Mouse (Mus musculus) CD4-positive, CD25-positive, alpha-beta regulatory T cell, adult 2 months (primary cell): Measurements from ENCODE around the gene Coasy.

ENCODE experiments used
- DNase-seq: peaks from one replicate; pipeline ENCODE4 v3.0.0-alpha.2; 2012; ENCODE audit warnings: low read depth, low spot score

Gene Coasy

DNA sequence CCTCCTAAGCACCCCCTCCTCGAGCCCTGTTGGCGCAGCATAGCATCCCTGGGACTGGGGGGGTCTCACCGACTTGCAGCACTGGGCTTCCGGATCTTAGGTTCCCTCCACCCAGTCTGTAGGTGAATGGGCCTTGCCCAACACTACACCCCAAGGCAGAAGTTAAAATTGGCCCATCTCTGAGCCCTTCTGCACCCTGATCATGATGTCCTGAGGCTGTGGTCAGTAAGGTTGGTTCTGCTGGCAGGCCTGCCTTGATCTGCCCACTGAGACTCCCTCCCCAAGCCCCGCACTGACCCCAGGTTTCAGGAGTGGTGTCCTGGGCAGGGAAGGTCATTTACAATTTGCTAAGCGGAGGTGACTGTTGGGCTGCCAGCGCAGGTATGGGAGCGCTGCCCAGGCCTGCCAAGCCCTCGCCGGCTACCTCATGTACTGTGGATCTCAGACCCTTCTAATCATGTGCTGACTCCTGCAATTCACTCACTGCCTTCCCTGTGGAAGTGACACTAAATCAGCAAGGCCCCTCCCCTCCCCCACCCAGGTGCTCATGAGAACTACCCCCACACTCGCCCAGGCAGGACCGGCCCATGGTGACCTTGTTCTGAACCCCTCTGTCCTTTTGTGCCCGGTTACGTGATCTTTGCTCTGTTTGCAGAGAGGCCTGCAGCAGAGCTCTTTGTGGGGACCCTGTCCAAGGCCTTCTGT is 19.2 kb upstream of the Coasy start:
- no peak for DNase-seq

DNA sequence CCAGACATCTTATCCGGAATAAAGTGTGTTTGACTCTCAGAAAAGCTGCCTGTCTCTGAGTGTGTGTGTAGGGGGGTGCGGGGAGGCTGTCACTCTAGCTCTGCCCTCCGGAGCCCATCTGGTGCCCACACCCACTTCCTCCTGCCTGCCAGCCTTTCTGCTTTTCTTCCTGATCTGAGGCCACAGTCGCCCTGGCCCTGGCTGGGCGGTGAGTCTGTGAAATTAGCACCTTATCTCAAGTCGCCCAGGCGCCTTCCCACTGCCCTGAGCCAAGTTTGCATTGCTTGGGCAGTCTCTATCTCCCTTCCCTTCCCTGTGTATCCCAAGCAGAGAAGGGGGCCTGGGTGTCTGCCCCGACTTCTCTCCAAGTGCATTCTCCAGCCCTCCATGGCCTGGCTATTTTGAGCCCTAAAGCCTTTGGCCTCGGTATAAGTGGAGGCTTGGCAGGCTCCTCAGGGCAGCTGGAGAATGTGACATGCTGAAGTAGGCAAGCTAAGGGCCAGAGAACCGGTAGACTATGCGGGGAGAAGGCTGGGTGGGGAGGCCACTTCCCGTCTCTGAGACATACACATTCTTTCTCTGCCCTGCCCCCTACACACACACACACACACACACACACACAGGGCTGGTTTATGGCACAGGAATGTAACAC is 18.6 kb upstream of the Coasy start:
- peak; percentile 76 for DNase-seq

DNA sequence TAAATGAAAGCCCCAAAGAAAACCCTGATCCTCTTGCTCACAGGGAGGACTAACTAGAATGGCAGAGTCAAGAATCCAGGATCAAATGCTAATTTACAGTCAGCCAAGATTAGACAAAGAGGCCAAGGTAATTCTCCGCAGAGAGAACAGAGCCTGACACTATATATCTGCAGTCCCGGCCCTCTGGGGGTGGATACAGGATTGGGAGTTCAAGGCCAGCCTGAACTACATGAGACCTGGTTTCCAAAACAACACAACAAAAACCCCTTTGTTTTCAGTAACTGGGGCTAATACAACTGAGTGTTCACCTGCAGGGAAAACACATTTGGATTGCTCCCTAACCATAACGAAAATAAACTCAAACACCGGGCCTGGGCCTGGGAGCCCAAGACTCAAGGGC is 17.9 kb upstream of the Coasy start:
- no peak for DNase-seq

DNA sequence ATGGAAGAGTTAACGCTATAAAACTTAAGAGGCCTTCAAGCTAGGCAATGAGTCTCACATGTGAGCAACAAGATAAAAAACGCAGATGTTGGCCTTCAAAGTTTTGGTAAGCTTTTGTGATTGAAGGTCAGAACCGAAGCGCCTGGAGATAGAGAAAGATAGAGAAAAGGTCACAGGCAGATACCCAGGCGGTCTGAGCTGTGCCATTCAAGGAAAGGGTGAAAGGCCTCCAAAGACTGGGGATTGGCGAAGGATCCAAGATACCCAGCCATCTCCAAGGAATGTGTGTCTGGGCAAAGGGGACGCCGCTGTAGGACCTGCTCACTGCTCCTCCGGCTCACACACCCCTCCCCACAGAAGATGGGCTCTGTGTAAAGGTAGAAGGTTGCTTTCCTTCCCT is 17.4 kb upstream of the Coasy start:
- DNase-seq: no peak

DNA sequence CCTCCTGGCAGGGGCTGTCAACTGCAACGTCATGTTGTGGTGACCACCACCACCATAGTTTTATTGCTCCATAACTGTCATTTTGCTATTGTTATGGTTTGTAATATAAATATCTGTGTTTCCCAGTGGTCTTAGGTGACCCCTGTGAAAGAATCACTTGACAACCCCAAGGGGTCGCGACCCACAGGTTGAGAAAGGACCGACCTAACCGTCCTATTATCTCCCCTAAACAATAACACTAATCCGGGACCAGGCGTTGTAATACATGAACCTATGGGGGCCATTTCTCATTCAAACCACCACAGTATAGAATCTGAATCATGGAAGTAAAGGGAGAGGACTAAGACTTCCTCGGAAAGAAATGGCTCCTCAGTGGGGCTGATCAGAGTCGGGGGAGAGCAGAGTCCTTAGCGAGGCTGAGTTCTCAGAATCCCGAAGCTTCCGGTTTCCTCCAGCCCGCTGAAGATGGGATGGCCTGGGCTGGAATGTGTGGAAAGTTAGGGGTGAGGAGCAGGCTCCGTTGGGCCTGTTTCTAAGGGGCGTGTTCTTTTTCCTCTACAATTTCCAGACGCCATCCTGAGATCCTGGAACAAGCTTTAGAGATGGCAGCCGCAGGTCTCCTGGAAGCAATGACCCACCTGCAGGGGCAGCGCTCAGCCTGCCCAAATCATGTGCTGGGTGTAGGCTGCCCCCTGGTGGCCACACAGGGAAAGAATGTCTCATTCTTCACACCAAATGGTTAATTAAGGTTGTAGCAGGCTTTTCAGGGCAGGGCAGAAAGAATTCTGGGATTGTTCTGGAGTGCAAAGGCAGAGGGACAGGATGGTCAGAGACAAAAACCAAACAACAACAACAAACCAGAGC is 15.6 kb upstream of the Coasy start:
- DNase-seq: peak; percentile 89

DNA sequence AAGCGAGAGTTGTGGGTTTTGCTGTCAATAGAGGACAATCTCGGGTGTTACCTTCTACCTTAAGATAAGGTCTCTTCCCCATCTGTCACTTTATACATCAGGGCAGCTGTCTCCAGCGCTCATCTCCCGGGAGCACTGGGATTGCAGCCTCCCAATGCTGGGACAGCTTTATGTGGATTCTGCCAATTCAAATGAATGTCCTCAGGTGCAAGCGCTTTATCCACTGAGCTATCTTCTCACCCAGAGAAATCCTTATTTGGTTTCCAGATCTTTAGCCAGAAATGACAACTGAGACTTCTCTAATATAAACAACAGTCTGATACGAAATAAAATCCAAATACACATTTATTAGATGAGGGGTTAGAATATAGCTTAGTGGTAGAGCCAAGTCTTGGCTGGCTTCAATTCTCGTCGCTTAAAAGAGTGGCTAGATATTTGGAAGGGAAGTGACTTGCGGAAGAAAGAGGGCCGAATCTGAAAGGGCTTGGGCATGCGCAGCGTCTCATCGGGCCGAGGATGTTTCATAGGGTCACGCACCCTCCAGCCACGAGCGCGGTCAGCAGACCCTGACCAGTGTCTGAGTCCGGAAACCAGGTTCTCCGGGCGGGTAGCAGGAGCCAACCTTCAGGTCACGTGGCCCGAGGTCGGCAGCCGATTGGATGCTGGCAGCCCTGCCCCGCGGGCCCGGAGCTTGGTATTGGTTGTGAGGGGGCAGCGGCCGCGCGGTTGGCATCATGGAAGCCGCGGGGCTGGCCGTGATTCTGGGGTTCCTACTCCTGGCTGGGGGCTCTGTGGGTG is 12.8 kb upstream of the Coasy start, which contains the start of gene Naglu:
Naglu (plus strand) TSS at position 622 of the 798 bp plus-strand sequence.
- peak; percentile 93 for DNase-seq

DNA sequence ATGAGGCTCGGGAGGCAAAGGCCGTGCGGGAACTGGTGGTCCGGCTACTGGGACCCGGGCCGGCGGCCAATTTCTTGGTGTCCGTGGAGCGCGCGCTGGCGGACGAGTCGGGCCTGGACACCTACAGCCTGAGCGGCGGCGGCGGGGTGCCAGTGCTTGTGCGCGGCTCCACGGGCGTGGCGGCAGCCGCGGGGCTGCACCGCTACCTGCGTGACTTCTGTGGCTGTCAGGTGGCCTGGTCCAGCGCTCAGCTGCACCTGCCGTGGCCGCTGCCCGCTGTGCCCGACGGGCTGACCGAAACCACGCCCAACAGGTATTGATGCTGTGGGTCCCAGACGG is 12.2 kb upstream of the Coasy start:
- no peak for DNase-seq

DNA sequence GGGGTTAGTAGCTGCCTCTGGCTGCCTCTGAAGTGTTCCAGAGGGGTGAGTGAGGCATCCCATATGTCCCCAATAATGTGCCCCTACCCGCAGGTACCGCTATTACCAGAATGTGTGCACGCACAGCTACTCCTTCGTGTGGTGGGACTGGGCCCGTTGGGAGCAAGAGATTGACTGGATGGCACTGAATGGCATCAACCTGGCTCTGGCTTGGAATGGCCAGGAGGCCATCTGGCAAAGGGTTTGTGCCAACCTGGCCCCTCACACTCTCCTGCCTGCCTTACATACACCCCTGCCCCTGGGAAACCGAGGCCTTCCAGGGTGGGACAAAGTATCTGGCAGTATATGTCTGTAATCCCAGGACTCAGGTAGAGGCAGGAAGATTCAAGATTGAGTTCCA is 11.4 kb upstream of the Coasy start:
- DNase-seq: no peak

DNA sequence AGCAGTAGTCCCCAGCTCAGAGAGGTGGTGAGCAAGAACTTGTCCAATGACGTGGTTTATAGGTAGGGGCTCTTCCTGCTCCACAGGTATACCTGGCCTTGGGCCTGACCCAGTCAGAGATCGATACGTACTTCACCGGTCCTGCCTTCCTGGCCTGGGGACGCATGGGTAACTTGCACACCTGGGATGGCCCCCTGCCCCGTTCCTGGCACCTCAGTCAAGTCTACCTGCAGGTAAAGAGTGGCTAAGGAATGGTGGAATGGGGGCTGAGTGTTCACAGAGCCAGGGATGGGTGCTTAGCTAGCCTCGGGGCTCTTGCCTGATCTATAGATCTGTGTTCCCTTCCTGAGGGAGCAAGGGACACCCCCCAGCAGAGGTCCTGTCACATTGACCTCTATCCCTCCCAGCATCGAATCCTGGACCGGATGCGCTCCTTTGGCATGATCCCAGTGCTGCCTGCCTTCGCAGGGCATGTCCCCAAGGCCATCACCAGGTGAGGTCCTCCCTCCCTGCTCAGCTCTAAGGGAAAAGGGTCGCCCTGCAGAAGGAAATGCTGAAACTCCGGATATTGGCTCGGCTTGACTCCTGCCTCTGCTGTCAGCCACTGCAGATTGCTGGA is 10.4 kb upstream of the Coasy start:
- DNase-seq: no peak

DNA sequence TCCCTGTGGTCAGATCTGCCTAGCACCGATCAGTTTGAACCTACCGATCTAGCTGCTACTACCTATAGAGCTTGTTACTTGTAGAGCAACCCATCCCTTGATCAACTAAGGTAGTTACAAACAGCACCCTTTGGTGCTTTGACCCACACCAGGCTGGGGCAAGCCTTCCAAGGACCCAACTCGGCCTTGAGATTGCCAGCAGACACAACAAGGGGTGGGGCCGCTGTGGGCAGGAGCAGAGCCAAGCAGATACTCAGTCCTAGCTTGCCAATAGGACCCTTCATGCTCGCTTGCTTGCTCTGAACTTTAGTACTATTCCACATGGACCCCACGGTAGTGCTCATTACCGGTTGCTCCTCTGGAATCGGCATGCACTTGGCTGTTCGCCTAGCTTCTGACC is 4.2 kb upstream of the Coasy start, which contains the start of gene Hsd17b1:
Hsd17b1 (plus strand) TSS at position 291 of the 400 bp plus-strand sequence.
- DNase-seq: no peak

DNA sequence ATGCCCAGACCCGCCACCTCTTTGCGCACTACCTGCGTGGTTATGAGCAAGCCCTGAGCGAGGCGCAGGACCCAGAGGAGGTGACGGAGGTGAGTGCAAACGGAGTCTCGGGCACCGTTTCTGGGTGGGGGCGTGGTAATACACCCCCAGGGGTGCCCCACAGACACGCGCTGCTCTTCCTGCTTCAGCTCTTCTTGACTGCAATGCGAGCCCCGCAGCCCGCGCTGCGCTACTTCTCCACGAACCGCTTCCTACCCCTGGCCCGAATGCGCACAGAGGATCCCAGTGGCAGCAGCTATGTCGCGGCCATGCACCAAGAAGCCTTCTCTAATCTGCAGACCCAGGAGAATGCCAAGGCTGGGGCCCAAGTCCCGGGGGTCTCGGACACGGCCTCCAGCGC is 2.6 kb upstream of the Coasy start:
- DNase-seq: peak; percentile 41

DNA sequence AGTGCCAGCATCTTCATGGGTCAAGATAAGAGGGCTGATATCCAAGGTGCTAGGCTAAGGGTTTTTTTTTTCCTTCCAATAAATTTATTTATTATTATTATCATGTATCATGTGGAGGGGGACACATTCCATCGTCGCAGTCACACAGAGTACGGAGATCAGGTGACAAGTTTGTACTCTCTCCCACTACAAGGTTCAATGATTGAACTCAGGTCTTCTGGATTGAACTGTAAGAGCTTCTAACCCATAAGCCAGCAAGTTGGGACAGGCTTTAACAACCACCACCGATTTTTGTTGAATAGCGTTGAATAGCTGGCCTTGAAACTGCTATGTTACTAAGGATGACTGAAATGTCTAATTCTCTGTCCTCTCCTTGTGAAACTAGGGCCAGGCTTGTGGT is 1.9 kb upstream of the Coasy start:
- no peak for DNase-seq

DNA sequence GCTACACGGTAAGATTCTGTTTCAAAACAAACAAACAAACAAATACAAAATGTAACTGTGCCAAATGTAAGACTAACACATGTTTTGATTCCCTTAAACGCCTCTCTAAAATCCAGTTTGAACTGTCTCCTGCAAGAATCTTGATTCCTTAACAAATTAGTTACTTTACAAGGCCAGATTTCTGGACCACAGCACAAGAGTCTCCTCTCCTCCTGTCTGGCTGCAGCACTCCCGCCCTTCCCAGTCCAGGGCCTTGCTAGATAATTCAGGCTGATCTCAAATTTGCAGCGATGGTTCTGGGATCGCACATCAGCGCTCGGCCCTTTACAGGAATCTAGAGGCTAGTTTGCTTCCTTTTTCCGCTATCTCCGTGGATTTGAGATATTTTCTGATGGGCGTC is 706 bp upstream of the Coasy start:
- no peak for DNase-seq

DNA sequence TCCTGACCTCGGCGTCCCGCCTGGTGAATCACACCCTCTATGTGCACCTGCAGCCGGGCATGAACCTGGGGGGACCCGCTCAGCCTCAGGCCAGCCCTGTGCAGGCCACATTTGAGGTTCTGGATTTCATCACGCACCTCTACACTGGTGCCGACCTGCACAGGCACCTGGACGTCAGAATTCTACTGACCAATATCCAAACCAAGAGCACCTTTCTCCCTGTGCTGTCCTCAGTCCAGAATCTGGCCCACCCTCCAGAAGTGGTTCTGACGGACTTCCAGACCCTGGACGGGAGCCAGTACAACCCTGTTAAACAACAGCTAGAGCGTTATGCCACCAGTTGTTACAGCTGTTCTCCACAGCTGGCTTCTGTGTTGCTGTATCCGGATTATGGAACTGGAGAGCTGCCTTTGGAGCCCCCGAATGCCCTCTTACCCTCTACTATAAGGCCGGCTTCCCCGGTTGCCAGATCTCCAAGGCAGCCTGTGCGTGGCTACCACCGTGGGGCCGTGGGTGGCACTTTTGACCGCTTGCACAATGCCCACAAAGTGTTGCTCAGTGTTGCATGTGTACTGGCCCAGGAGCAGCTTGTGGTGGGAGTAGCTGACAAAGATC is 825 bp downstream of the Coasy start:
- no peak for DNase-seq

DNA sequence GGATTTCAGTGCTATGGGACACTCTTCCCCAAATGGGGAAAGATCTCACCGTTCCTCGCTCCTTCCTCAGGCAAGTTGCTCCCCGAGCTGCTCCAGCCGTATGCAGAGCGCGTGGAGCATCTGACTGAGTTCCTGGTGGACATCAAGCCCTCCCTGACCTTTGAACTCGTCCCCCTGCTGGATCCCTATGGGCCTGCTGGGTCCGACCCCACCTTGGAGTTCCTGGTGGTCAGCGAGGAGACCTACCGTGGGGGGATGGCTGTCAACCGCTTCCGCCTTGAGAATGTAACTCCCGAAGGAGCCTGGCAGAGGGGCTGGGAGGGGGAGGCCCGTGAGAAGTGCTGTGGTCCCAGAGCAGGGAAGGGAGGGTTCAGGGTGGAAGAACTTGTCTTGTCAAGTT is 1.9 kb downstream of the Coasy start:
- DNase-seq: no peak

DNA sequence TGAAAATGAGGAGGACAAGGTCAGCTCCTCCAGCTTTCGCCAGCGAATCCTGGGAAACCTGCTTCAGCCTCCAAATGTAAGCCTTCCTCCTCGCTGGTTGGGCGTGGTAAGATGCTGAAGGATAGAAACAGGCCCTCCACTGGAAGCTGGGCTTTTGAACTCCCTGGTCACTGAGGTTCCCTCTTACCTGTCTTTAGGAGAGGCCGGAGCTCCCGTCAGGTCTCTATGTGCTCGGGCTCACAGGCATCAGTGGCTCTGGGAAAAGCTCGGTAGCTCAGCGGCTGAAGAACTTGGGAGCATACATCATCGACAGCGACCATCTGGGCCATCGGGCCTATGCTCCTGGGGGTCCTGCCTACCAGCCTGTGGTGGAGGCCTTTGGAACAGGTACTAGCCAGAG is 2.4 kb downstream of the Coasy start:
- no peak for DNase-seq

DNA sequence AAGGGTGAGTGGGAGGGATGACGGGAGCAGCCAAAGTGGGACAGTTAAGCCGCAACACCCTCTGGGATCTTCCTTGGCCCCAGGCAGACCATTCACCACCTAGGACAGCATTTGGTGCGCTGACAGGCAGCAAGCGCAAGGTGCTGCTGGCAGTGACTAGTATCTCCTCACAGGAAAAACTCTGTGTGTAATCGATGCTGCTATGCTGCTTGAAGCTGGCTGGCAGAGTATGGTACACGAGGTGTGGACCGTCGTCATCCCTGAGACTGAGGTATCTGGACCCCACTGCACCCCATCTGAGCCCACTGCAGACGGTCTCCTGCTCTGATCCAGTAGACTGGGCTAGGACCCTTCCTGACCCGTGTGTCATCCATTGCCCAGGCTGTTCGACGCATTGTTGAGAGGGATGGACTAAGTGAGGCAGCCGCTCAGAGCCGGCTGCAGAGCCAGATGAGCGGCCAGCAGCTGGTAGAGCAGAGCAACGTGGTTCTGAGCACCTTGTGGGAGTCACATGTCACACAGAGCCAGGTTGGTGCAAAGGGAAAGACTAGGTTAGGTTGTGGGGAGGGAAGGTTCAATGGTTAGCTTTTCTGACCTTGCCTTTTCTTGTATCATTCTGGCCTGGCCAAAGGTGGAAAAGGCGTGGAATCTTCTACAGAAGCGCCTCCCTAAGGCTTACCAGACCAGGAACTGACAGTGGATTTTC is 3.4 kb downstream of the Coasy start:
- DNase-seq: no peak

DNA sequence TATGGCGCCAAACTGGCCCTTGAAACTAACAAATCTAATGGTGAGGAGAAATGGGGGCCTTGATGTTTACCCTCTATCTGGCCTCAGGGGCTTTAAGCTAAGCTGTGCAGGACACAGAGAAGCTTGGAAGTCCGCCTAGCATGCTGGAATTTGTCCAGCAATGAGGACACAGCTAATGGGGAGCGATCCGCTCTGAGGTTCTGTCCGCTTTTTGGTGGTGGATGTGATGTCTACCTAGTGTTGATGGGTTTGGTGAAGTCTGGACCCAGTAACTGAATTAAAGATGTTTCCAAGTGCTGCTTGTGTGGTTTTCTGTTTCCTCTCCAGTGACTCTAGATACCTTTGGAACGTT is 3.9 kb downstream of the Coasy start:
- DNase-seq: no peak

DNA sequence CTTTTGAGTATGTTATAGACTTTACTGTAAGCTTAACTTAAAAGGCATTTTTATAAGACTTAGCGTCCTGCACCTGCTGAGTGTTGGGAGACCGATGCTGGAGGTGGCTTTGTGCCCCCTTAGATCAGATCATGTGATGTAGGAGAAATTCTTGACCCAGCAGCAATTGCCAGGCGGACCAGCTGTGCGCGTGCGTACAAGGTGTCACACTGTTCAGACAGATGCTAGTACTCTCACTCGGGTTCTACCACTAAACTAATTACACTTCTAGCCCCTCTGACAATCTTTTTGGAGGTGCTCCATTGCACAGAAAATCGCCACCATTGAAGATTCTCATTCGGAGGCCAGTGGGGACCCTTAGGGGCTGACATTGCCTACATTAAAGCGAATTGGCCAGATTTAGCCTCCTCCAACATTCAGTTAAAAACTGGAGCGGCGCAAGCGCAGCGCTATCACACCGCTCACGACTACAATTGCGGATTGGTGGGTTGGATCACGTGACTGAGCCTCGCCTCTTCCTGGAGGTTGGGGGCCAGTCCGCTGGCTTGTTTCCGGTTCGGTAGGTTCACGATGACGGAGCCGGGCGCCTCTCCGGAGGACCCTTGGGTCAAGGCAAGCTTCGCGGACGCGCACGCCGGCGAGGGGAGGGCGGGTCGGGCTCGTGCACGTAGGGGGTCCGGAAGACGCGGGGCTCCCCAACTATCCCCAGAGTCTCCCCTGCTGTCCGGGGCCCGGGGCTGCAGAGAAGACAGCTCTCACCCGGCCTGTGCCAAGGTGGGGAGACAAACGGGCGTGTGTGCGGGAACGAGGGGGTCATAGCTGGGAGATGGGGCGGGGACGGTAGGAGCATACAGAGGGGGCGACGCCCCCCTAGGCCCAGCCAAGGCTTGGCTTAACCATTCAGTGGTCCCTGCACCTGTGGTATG is 4.7 kb downstream of the Coasy start, which contains the start of gene Mlx:
Mlx (plus strand) TSS at position 522 of the 926 bp plus-strand sequence.
- DNase-seq: peak; percentile 94
